Mouse (Mus musculus) ES-E14 (cell line): ENCODE results near the gene Erf. TPM values are rescaled to one million over a fixed set of nuclear protein-coding genes. Genes with fewer than 3 reads are reported as not detected.

Experiments used
- DNase-seq: peaks from one replicate; pipeline ENCODE4 v3.0.0-alpha.2; 2013; ENCODE audit warnings: low read depth, low spot score
- H3K27ac ChIP-seq: 2 replicates; pipeline ENCODE4 v1.5.1; 2012; ENCODE audit warnings: low read depth, mild to moderate bottlenecking, low read length, moderate library complexity, mixed read lengths; ENCODE audit not compliant: poor library complexity, insufficient read depth, severe bottlenecking
- H3K36me3 ChIP-seq: 2 replicates; pipeline ENCODE4 v1.6.1; 2012; ENCODE audit warnings: mild to moderate bottlenecking, low read length, moderate library complexity, mixed read lengths; ENCODE audit not compliant: control insufficient read depth, poor library complexity, insufficient read depth, severe bottlenecking
- H3K4me1 ChIP-seq, 2 experiments: fragments of 150-350 bp in 1 of 2; sonication (generic) in 1 of 2; 2 replicates each; pipeline ENCODE4 v1.6.1; 2012; ENCODE audit warnings: low read length in 2 of 2, mild to moderate bottlenecking in 1 of 2, mixed read lengths in 1 of 2; ENCODE audit not compliant: control insufficient read depth in 2 of 2, insufficient read depth in 2 of 2, poor library complexity in 1 of 2
- H3K4me3 ChIP-seq, 2 experiments: fragments of 150-350 bp in 1 of 2; sonication (generic) in 1 of 2; 2 replicates each; pipeline ENCODE4 v1.5.1; 2012; ENCODE audit warnings: low read length in 2 of 2, low read depth in 1 of 2, mild to moderate bottlenecking in 1 of 2, mixed read lengths in 1 of 2; ENCODE audit not compliant: insufficient read depth in 1 of 2, poor library complexity in 1 of 2, severe bottlenecking in 1 of 2
- H3K9ac ChIP-seq: 2 replicates; pipeline ENCODE4 v1.6.1; 2012; ENCODE audit warnings: low read depth, mild to moderate bottlenecking, low read length, mixed read lengths; ENCODE audit not compliant: poor library complexity, insufficient read depth, severe bottlenecking
- H3K9me3 ChIP-seq: fragments of 150-350 bp; sonication (generic); 2 replicates; pipeline ENCODE4 v1.6.1; 2012; ENCODE audit warnings: low read depth, mild to moderate bottlenecking, low read length; ENCODE audit not compliant: control insufficient read depth, insufficient read depth
- CHD2 ChIP-seq: IDR thresholded peaks from 2 replicates; pipeline ENCODE4 v1.6.1; 2014; ENCODE audit warnings: mild to moderate bottlenecking, low read depth, low read length, inconsistent platforms
- HCFC1 ChIP-seq: IDR thresholded peaks from 2 replicates; pipeline ENCODE4 v1.6.1; 2012; ENCODE audit warnings: low read length, inconsistent platforms, borderline replicate concordance; ENCODE audit not compliant: insufficient read depth
- MAFK ChIP-seq: IDR thresholded peaks from 2 replicates; pipeline ENCODE4 v1.6.1; 2014; ENCODE audit warnings: mild to moderate bottlenecking, low read depth, low read length, inconsistent platforms; ENCODE audit not compliant: insufficient read depth
- ZC3H11A ChIP-seq: IDR thresholded peaks from 2 replicates; pipeline ENCODE4 v1.6.1; 2012; ENCODE audit warnings: low read depth, mild to moderate bottlenecking, inconsistent platforms, low read length, borderline replicate concordance
- ZNF384 ChIP-seq: IDR thresholded peaks from 2 replicates; pipeline ENCODE4 v1.6.1; 2012; ENCODE audit warnings: low read depth, low read length, inconsistent platforms
- in situ Hi-C, 2 experiments: fragments of 600-800 bp; cut with MboI; formaldehyde crosslinking; loops; one replicate each; pipeline ENCODE4 v1.15.1; 2025; ENCODE audit warnings: low sequenced_read_pairs in 2 of 2, inconsistent platforms in 1 of 2; ENCODE audit not compliant: unreplicated experiment in 2 of 2
- total RNA-seq: library from RNA; depleted of rRNA; stranded (reverse); fragments of 300-350 nt; gene quantifications from 2 replicates; pipeline ENCODE4 v1.2.3, GENCODE M21; 2012; rRNA removed

The Erf gene
- 82.2 and 87.1 TPM in 2 replicates for total RNA-seq

GRCm38 (mm10) chr7:25250141-25250972 lies at the start of gene Erf:
TSS of gene Erf (minus strand) at chr7:25250761.
- peaks cover 3 to 18% of the 10 kb centered on the region in 2 experiments for H3K4me1 ChIP-seq
- in situ Hi-C loops: no loop called here

GRCm38 (mm10) chr7:25297454-25298325 lies 47.1 kb upstream of the Erf start, which contains the start of gene Pafah1b3:
TSS of gene Pafah1b3 (minus strand) at chr7:25297986.
- peak; percentile 97 for DNase-seq
- in situ Hi-C loops: no loop called here
- peak within 1 kb of the TSS; percentile 64 for H3K27ac ChIP-seq
- H3K36me3 ChIP-seq: peaks cover 20% of the 10 kb centered on the region
- H3K9me3 ChIP-seq: no peaks in the 10 kb centered on the region
- no peak for TF ChIP-seq MAFK
- TF ChIP-seq HCFC1: 0 out of 2 replicates have a peak, but pooled peaks have one; percentile 61
- H3K4me1 ChIP-seq: peaks cover 7 to 8% of the 10 kb centered on the region in 2 experiments; a peak in 2 of 4 replicates
- peak within 1 kb of the TSS; percentile 73 to 78 for H3K4me3 ChIP-seq
- H3K9ac ChIP-seq: peak within 1 kb of the TSS; percentile 81

More at GRCm38 (mm10) chr7:25250141-25250972, at the start of gene Erf:
- DNase-seq: peak; percentile 82
- peak within 1 kb of the TSS; percentile 92 to 98 for H3K4me3 ChIP-seq
- TF ChIP-seq CHD2 (no peak), ZNF384 (no peak), ZC3H11A (no peak), MAFK (no peak), HCFC1 (no peak)
- peak within 1 kb of the TSS; percentile 87 for H3K9ac ChIP-seq
- H3K36me3 ChIP-seq: peaks cover 16% of the 10 kb centered on the region
- no peaks in the 10 kb centered on the region for H3K9me3 ChIP-seq
- peak within 1 kb of the TSS; percentile 94 for H3K27ac ChIP-seq

GRCm38 (mm10) chr7:25296945-25297453 lies 46.4 kb upstream of the Erf start:
- Histone ChIP-seq H3K36me3 (peaks cover 27% of the 10 kb centered on the region), H3K27ac (0 out of 2 replicates have a peak overlapping the region, but pooled peaks have one; percentile 64), H3K4me3 (peak overlapping the region; percentile 73 to 78), H3K4me1 (peaks cover 7 to 10% of the 10 kb centered on the region in 2 experiments; a peak in 3 of 4 replicates), H3K9ac (peak overlapping the region; percentile 81), H3K9me3 (no peaks in the 10 kb centered on the region)
- no peak for TF ChIP-seq HCFC1
- no peak for TF ChIP-seq ZC3H11A
- TF ChIP-seq ZNF384: no peak
- TF ChIP-seq CHD2: no peak
- TF ChIP-seq MAFK: no peak
- in situ Hi-C loops: no loop called here
- DNase-seq: no peak

GRCm38 (mm10) chr7:25294960-25295722 lies 44.6 kb upstream of the Erf start:
- H3K27ac ChIP-seq: no peak overlapping the region
- H3K4me1 ChIP-seq: peaks cover 3 to 13% of the 10 kb centered on the region in 2 experiments; a peak in 2 of 4 replicates
- no peak for TF ChIP-seq CHD2
- no peak for TF ChIP-seq MAFK
- in situ Hi-C loops: no loop called here
- H3K36me3 ChIP-seq: peaks cover 44% of the 10 kb centered on the region
- no peaks in the 10 kb centered on the region for H3K9me3 ChIP-seq
- DNase-seq: no peak
- no peak overlapping the region for H3K4me3 ChIP-seq
- H3K9ac ChIP-seq: no peak overlapping the region
